Comparison of ENCODE assay signal across 19 mouse cellular contexts in the genomic region with DNA sequence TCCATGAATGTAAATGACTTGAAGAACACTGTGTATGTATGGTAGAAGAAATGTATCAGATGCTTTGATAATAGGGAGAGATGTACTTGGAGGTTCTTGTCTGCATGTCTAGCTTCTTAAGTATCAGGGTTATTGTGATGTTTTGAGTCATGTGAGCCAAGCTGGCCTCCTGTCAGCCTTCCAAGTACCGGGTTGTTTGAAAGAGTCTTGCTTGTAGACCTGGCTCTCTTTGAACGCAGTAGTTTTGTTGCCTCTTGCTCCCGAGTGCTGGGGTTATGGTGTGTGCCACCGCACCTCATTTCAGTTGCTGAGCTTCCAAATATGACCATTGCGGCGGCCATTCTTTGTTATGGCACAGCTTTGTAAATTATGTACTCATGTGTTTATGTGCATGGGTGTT.
"Had no signal": no experiment of that assay in that cellular context is flagged by ENCODE, and none has a peak within 500 bp of the region (broad histone marks: within the 10 kb centered on the region; RNA-seq: fewer than 3 reads in every experiment).

No protein-coding gene starts in this region.

- H3K4me3 ChIP-seq: limb, embryonic 12.5 days; limb, embryonic 15.5 days; midbrain, embryonic 12.5 days; stomach, embryonic 15.5 days had no signal

- H3K9me3 ChIP-seq: limb, embryonic 15.5 days; midbrain, embryonic 12.5 days; stomach, embryonic 15.5 days had no signal

- ATAC-seq: intestine, embryonic 16.5 days; liver, postnatal 0 days; lung, postnatal 0 days; midbrain, embryonic 16.5 days had no signal

- H3K27ac ChIP-seq: limb, embryonic 12.5 days; limb, embryonic 15.5 days; liver, embryonic 14.5 days; midbrain, embryonic 12.5 days; stomach, embryonic 15.5 days had no signal

- H3K4me2 ChIP-seq: limb, embryonic 12.5 days; limb, embryonic 15.5 days; liver, embryonic 11.5 days; lung, embryonic 14.5 days; midbrain, embryonic 12.5 days; stomach, embryonic 15.5 days had no signal

- H3K27me3 ChIP-seq: limb, embryonic 12.5 days; limb, embryonic 15.5 days; midbrain, embryonic 12.5 days; stomach, embryonic 15.5 days had no signal

- H3K9ac ChIP-seq: limb, embryonic 12.5 days; limb, embryonic 15.5 days; liver, embryonic 14.5 days; liver, postnatal 0 days; lung, embryonic 14.5 days; midbrain, embryonic 12.5 days; stomach, embryonic 15.5 days had no signal

- H3K4me1 ChIP-seq: limb, embryonic 12.5 days; limb, embryonic 15.5 days; midbrain, embryonic 12.5 days; stomach, embryonic 15.5 days had no signal

- DNase-seq: kidney, adult 18-20 months; kidney, adult 9 months; kidney, postnatal 14 days; kidney, postnatal 4 days; left cerebral cortex, postnatal 4 days; liver, postnatal 0 days; lung, embryonic 14.5 days; right cerebral cortex, postnatal 25 days; spleen, adult 18-20 months; thymus, postnatal 36 days had no signal
